Mouse (Mus musculus) lung, adult 2 months (tissue): ENCODE data around the gene Cd163. TPM values are rescaled to one million over a fixed set of nuclear protein-coding genes. Genes with fewer than 3 reads are reported as not detected.

ENCODE experiments used
- DNase-seq: peaks from one replicate; pipeline ENCODE4 v3.0.0; 2022
- H3K4me1 ChIP-seq: fragments of 200-500 bp; 2 replicates; pipeline ENCODE4 v1.6.1; 2011; ENCODE audit warnings: low read length; ENCODE audit not compliant: control insufficient read depth, insufficient read depth
- H3K4me3 ChIP-seq: fragments of 200-500 bp; replicated peaks from 2 replicates; pipeline ENCODE3; 2011; ENCODE audit warnings: low read depth, mild to moderate bottlenecking, control low read depth, low read length; ENCODE audit errors: extremely low read depth
- CTCF ChIP-seq: fragments of 200-500 bp; IDR thresholded peaks from 2 replicates; pipeline ENCODE4 v1.5.1; 2011; ENCODE audit warnings: mild to moderate bottlenecking, low read length, control low read depth; ENCODE audit not compliant: insufficient read depth
- POLR2A ChIP-seq: fragments of 200-500 bp; IDR thresholded peaks from 2 replicates; pipeline ENCODE4 v1.6.1; 2011; ENCODE audit warnings: low read depth, mild to moderate bottlenecking, control low read depth, low read length, borderline replicate concordance; ENCODE audit errors: extremely low read depth
- whole genome bisulfite sequencing: fragments of 180-500 bp; shearing (Covaris S2); methylation state at CpG from one replicate; pipeline ENCODE4 v1.1.7; 2018; 5-methylcytosine and 5-hydroxymethylcytosine counted together
- polyA plus RNA-seq: library from polyadenylated mRNA; depleted of rRNA; stranded (reverse); fragments of >200 nt; gene quantifications from 2 replicates; pipeline ENCODE4 v1.2.3, GENCODE M21; 2012

Gene Cd163
- polyA plus RNA-seq, 1 experiment, result 1.6 TPM

DNA sequence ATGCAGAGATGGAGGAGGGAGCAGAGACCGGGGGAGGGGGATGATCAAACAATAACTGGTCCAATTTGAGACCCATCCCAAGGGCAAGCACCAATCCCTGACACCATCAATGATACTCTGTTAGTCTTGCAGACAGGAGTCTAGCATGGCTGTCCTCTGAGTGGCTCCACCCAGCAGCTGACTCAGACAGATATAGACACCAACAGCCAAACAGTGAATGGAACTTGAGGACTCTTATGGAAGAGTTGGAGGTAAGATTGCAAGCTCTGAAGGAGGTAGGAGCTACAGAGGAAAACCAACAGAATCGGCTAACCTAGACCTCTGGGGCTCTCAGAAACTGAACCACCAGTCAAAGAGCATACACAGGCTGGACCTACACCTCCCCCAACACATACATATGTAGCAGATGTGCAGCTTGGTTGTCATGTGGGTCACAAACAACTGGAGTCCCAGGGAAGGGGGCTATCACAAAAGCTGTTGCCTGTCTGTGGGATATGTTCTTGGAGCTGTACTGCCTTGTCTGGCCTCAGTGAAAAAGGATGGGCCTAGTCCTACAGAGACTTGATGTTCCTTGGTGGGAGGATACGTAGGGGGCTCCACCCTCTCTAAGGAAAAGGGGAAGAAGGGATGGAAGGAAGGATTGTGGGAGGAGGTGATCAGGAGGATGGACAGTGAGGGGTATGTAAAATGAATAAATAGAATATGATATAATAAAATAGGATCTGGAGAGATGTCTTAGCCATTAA, 2.8 kb upstream of the Cd163 start:
- H3K4me1 ChIP-seq, result no peaks in the 10 kb centered on the region
- WGBS, result 79% methylated on average over 3 of the region's 3 CpGs
- DNase-seq, result no peak
- TF ChIP-seq CTCF (no peak), POLR2A (no peak)
- no peak overlapping the region for H3K4me3 ChIP-seq

GRCm38 (mm10) chr6:124308935-124309334, 4.5 kb downstream of the Cd163 start:
- no peaks in the 10 kb centered on the region for H3K4me1 ChIP-seq
- WGBS, result 75% methylated on average over 8 of the region's 8 CpGs
- TF ChIP-seq CTCF (no peak), POLR2A (no peak)
- no peak overlapping the region for H3K4me3 ChIP-seq
- DNase-seq, result no peak

GRCm38 (mm10) chr6:124312292-124312691, 7.8 kb downstream of the Cd163 start:
- Histone ChIP-seq H3K4me1 (no peaks in the 10 kb centered on the region), H3K4me3 (no peak overlapping the region)
- TF ChIP-seq POLR2A (no peak), CTCF (no peak)
- 82% methylated on average over 6 of the region's 6 CpGs for WGBS
- DNase-seq, result no peak

- H3K4me1 ChIP-seq, result no peaks in the 10 kb centered on the region
- no peak overlapping the region for H3K4me3 ChIP-seq
- TF ChIP-seq POLR2A (no peak), CTCF (no peak)
- WGBS, result 50% methylated on average over 6 of the region's 6 CpGs
- no peak for DNase-seq
Observed at GRCm38 (mm10) chr6:124320371-124320770, 15.9 kb downstream of the Cd163 start.

GRCm38 (mm10) chr6:124321481-124322475, 17.3 kb downstream of the Cd163 start:
- Histone ChIP-seq H3K4me1 (no peaks in the 10 kb centered on the region), H3K4me3 (no peak overlapping the region)
- WGBS, result 67% methylated on average over 16 of the region's 16 CpGs
- DNase-seq, result no peak
- TF ChIP-seq CTCF (no peak), POLR2A (no peak)

- TF ChIP-seq CTCF (no peak), POLR2A (no peak)
- 79% methylated on average over 3 of the region's 3 CpGs for WGBS
Observed at GRCm38 (mm10) chr6:124328394-124328991, 24.0 kb downstream of the Cd163 start.

GRCm38 (mm10) chr6:124329622-124330021, 25.2 kb downstream of the Cd163 start:
- no peak overlapping the region for H3K4me3 ChIP-seq
- TF ChIP-seq POLR2A, result no peak
- no peak for TF ChIP-seq CTCF
- no peak for DNase-seq
- 91% methylated on average over 7 of the region's 7 CpGs for WGBS
- H3K4me1 ChIP-seq, result no peaks in the 10 kb centered on the region

More at GRCm38 (mm10) chr6:124328394-124328991, 24.0 kb downstream of the Cd163 start:
- DNase-seq, result no peak
- Histone ChIP-seq H3K4me3 (no peak overlapping the region), H3K4me1 (no peaks in the 10 kb centered on the region)

DNA sequence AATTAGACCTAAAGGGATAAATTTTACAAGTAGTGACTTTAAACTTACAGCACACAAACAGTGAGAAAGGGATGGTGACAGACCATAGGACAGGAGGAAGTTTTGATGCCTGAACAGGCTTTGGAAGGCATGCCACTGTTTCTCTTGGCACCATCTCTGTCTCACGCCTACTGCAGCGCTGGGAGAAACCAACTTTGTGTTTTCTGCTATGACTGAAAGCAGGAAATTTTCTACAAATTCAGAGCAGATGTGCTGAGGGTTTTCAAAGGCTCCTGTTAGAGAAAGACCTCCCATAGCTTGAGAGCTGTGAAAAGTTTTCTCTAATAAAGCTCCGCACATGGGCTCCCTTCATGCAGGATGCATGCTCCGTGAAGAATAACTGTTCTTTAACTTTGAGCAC, 40.6 kb downstream of the Cd163 start:
- no peak overlapping the region for H3K4me3 ChIP-seq
- no peaks in the 10 kb centered on the region for H3K4me1 ChIP-seq
- no peak for DNase-seq
- WGBS, result 78% methylated on average over 4 of the region's 4 CpGs
- TF ChIP-seq CTCF, result no peak
- no peak for TF ChIP-seq POLR2A

DNA sequence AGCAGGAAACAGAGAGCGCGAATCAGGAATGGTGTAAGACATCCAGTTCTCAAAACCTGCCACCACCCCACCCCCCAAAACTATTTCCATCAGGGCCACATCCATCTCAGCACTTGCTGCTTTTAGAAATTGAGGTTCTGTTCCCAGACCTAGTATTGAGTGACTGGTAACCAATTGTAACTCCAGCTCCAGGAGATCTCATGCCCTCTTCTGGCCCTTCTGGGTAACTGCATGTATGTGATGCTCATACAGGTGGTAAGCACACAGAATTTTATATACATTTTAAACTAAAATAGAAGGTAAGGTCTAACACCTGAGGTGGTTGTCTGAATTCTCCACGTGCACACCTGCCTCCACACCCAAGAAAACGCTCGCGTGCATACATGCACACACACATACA, 42.2 kb downstream of the Cd163 start:
- DNase-seq, result no peak
- TF ChIP-seq CTCF, result no peak
- TF ChIP-seq POLR2A, result no peak
- no peaks in the 10 kb centered on the region for H3K4me1 ChIP-seq
- H3K4me3 ChIP-seq, result no peak overlapping the region
- WGBS, result 76% methylated on average over 6 of the region's 6 CpGs
